Mouse (Mus musculus) heart, postnatal 0 days (tissue): ENCODE measurements at regions not wholly inside any gene's neighbourhood (a gene's known extent, or its start where the extent isn't known, plus 50 kb on each side); places are given as distances from the start of the nearest gene placed in this dataset.

Experiments
- CTCF ChIP-seq: IDR thresholded peaks from 2 replicates; pipeline ENCODE4 v1.5.1; 2016; ENCODE audit warnings: antibody characterized with exemption, control low read depth, low read depth
- EP300 ChIP-seq: IDR thresholded peaks from 2 replicates; pipeline ENCODE4 v1.6.1; 2016; ENCODE audit warnings: antibody characterized with exemption, low read depth

GRCm38 (mm10) chr19:54113421-54113820 is 69.5 kb downstream of the Adra2a start:
- no peak for TF ChIP-seq CTCF
- TF ChIP-seq EP300 = no peak
